Mouse (Mus musculus) embryonic fibroblast, embryonic 13.5 days (primary cell): ENCODE results near the gene Olfr157.

Experiments used
- CTCF ChIP-seq: IDR thresholded peaks from 2 replicates; pipeline ENCODE4 v1.5.1; 2011; ENCODE audit warnings: mild to moderate bottlenecking, control low read depth, low read length, moderate library complexity, borderline replicate concordance; ENCODE audit not compliant: insufficient read depth
- POLR2A ChIP-seq: IDR thresholded peaks from 2 replicates; pipeline ENCODE4 v1.6.1; 2011; ENCODE audit warnings: low read depth, mild to moderate bottlenecking, control low read depth, low read length, moderate library complexity

- no peak for TF ChIP-seq POLR2A
- TF ChIP-seq CTCF, result no peak
These were observed 6.2 kb downstream of the Olfr157 start for GRCm38 (mm10) chr4:43833752-43834151.
